Mouse (Mus musculus): Measurements from ENCODE around the gene Prr19.

The Prr19 gene

DNA sequence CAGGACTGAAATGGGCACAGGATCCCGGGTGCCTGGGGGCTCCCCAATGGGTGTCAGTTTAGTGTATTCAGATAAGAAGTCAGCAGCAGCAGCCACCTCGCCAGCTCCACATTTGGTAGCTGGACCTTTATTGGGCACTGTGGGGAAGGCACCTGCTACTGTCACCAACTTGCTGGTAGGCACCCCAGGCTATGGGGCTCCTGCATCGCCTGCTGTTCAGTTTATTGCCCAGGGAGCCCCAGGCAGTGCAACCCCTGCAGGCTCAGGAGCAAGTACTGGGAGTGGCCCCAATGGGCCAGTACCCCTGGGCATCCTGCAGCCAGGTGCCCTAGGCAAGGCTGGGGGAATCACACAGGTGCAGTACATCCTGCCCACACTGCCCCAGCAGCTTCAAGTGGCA lies 12.5 kb upstream of the Prr19 start:
- in situ Hi-C loops (cut with MboI, MseI): loop anchor here in 1 of 2 experiments (10.0 kb wide), 1 partner anchor 64 kb away; the partner anchor contains the start of genes Dedd2 and Zfp526

DNA sequence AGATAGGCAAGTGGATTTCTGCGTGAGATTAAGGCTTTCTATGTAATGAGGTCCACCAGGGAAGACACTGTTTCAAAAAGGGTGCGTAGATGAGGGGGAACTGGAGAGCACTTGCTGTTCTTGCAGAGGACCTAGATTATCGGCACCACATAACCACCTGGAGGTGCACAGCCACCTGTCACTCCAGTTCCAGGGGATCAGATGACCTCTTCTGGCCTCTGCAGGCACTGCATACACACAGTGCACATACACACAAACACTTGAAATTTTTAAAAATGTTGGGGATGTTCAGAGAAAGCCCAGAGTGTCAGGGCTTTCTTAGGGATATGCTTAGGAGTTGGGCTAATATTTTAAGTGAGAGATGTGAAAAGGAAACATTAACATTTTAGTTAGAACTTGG lies 11.3 kb upstream of the Prr19 start:
- in situ Hi-C loops (cut with MboI, MseI): loop anchor here in 1 of 2 experiments (10.0 kb wide), 1 partner anchor 65 kb away; the partner anchor contains the start of genes Dedd2 and Zfp526

DNA sequence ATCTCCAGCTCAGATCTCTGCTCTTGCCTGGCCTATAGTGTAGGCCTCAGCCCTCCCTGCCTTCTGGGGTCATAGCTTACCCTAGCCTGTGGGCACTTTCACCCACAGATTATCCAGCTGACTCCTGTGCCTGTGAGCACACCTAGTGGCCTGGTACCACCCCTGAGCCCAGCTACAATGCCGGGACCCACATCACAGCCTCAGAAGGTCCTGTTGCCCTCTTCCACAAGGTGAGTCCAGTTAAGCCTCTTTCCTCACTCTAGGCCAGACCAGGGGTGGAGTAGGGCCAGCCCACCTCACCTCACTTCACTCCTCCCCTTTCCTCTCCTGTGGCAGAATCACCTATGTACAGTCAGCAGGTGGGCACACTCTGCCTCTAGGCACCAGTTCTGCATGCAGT lies 10.7 kb upstream of the Prr19 start:
- in situ Hi-C loops (cut with MboI, MseI): no loop called here

DNA sequence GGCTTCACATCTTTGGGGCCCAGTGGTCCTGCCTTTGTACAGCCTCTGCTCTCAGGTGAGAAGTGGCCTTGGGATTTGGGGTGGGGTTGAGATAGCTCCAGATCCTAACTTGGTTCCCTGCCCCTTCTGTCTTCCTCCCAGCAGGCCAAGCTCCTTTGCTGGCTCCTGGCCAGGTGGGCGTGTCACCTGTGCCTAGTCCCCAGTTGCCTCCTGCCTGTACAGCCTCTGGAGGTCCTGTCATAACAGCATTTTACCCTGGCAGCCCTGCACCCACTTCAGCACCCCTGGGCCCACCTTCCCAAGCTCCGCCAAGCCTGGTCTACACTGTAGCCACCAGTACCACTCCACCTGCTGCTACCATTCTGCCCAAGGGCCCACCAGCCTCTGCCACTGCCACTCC lies 10.3 kb upstream of the Prr19 start:
- in situ Hi-C loops (cut with MboI, MseI): no loop called here

DNA sequence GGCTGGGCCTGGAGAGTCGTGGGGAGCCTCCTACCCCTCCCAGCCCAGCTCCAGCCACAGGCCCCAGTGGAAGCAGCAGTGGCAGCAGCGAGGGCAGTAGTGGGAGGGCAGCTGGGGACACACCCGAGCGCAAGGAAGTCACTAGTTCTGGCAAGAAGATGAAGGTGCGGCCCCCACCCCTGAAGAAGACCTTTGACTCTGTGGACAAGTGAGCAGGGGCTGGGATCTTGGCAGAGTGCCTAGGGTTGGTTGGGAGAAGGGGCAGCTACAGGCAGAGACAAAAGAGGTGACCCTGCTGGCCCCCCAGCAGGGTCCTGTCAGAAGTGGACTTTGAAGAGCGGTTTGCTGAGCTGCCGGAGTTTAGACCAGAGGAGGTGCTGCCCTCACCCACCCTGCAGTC lies 9.1 kb upstream of the Prr19 start:
- in situ Hi-C loops (cut with MboI, MseI): no loop called here

DNA sequence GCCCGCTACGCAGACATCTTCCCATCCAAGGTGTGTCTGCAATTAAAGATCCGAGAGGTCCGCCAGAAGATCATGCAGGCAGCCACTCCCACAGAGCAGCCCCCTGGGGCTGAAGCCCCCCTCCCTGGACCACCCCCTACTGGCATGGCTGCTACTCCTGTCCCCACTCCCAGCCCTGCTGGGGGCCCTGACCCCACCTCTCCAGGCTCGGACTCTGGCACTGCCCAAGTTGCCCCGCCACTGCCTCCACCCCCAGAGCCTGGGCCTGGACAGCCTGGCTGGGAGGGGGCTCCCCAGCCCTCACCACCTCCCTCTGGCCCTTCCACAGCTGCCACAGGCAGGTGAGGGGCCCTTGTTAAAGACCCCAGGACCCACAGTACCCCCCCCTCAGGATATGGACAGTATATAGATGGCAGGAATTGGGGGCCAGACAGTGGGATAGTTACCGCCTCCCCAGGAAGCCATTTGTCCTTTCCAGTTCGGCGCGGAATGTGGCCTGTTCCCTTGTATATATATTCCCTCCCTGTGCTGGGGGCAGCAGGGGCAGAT lies 7.9 kb upstream of the Prr19 start:
- in situ Hi-C loops (cut with MboI, MseI): no loop called here

DNA sequence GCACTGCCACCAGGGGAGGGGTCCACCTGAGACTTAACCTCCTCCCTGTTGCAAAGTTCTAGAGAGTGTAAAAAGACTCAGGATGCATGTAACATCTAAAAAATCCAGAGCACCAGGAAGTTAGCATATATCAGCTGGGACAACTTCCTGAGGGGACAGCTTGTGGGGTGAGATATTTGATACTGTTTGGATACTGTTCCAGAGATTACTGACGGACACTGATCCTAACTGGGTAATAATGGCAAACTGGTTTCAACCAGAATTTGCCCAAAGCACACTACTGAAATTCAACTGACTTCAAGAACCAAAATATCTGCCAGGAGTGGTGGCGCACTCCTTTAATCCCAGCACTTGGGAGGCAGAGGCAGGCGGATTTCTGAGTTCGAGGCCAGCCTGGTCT lies 6.7 kb upstream of the Prr19 start:
- in situ Hi-C loops (cut with MboI, MseI): no loop called here

DNA sequence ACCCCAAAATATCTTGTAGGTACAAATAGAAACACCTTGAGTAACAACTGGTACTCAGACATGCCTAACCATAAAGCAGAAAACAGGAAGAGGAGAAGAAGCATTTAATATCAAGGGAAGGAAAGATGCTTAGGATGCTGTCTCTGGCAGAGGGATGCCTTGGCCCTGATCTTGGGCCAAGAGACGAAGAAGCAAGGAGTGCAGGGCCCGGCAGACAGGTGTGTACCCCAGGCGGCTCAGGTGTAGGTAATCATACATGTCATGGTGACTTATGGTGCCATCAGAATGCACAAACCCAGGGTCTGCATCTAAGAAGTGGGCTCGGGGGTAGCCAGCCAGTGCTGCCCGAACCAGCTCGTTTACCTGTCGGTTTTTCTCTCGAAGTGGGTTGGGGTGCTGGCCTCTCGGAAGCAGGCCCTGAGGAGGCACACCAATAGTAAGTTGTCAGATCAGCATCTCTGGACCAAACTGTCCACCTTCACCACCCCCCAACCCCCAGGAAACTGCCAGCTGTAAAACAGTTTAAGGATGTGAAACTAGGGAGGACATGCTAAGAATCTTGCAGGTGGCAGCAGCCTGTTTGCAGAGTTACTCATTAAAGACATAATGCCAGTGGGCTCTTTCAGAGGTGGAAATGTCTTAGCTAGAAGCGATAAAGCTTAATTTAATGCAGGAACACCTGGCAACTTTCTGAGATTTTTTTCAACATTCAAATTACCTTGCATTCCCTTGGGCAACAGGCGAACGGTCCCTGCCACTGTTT lies 6.1 kb upstream of the Prr19 start:
- in situ Hi-C loops (cut with MboI, MseI): no loop called here

DNA sequence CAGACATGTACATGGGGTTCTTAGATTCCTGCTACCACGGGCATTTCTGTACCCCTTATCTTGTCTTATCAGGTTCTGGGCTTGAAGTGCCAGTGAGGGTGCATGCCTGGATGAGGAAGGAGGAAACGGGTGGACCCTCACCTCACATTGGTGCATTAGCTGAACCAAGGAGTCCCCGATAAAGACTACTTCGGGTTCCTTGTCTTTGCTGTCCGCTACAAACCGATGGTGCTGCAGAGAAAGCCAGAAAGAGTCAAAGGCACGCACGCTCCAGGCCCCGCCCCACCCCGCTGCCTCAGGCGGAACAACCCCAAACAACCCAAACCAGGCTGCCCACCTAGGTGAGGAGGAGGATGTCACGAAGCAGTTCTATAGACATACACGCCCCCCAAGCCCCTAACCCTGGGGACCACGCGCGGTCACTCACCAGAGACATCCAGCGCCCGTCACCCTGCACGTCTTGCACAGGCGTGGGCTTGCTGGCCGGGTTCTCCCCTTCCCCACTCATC lies 4.2 kb upstream of the Prr19 start:
- in situ Hi-C loops (cut with MboI, MseI): no loop called here

DNA sequence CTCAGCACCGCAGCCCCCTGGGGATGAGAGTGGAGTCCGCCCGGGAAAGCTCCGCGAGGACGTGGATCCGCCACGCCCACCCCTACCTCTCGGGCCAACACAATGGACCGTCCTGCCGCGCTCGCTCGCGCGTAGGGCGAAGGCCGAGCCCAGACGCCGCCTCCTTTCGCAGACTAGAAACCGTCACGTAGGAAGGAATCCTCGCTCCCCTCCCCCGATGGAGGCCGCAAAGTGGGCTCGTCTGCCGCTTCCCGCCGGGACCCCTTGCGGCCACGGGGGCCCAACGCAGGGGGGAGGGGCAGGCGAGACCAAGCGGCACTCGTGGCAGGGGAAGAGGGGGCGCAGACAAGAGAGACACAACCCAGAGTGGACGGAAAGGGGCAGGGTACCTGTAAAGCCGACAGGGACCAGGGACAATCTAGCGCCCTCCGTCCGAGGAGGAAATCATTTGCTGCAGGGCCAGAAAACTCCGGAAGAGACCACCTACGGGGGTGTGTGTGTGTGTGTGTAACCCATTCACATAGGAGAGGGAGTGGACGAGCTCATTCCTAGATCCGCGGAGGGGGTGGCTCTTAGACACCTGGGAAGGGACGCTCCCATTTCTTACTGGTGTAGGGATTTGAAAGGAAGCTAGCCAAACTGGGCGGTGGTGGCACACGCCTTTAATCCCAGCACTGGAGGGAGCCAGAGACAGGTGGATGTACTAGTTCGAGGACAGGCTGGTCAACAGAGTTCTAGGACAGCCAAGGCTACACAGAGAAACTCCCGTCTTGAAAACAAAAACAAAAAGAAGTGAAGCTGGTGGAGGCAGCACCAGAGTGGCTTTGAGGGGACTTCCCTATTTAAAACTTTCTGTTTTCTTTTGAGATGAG lies 3.5 kb upstream of the Prr19 start, which contains the start of gene Pafah1b3:
TSS of gene Pafah1b3 (minus strand) at position 533 of the 872 bp plus-strand sequence.
- in situ Hi-C loops (cut with MboI, MseI): no loop called here

DNA sequence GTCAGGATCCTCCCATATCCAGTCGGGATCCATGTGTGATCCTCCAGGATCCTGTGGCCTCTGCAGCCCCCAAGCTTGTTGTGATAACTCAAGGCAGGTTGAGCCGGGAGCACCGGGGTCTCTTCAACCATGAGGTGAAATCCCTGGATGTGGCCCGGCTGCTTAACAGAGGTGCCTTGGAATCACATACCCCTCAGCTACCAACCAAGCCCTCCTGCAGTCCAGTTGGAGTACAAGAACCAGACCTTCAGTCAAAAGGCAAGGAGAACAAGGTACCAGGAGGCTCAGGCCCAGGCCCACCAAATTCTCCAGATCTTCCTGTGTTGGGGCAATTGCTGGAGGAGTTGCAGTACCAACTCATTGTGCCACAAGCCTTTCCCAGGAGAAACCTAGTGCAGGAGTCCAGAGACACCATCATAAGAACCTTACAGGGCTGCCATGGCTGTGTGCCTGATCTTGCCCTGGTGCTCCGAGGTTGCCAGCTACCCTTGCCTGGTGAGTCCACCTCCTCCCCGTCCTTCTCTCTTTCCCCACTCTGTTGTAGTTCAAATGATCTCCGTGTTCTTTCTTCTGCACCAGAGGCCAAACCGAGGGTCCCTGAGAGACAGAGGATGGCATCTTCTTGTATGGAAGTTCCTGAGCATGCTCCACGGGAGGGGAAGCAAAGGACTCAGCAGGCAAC lies 1.9 kb downstream of the Prr19 start:
- in situ Hi-C loops (cut with MboI, MseI): no loop called here

DNA sequence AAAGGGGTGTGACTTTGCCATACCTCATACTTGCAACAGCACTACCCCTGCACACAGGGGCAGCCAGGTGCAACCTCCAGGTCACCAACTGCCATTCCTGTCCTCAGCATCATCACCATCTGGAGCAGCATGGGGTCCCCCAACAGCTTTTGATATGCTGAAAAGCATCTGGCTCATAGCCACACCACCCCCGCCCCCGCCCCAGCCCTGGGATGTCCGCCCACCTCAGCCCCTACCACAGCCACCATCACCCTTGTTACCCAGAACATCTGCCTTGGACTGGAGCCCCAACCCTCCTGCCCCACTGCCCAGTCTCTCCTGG lies 2.4 kb downstream of the Prr19 start:
- in situ Hi-C loops (cut with MboI, MseI): no loop called here

DNA sequence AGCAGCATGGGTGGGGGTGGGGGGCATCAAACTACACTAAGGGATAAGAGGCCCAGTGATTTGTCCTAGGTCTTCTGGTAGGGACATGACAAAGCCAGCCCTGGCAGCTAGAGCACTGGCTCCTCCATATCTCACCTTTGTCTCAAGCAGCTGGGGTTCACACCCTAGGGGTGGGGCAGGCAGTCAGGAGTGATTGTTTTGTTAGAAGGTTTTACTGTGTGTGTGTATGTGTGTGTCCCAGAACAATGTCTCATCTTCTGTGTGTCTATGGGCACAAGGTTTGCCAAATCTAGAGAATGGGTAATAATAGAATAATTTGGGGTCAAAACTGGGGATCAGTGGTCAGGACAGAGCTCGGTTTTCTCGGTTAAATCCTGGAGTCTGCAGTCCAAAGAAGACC lies 4.3 kb downstream of the Prr19 start:
- in situ Hi-C loops (cut with MboI, MseI): no loop called here

DNA sequence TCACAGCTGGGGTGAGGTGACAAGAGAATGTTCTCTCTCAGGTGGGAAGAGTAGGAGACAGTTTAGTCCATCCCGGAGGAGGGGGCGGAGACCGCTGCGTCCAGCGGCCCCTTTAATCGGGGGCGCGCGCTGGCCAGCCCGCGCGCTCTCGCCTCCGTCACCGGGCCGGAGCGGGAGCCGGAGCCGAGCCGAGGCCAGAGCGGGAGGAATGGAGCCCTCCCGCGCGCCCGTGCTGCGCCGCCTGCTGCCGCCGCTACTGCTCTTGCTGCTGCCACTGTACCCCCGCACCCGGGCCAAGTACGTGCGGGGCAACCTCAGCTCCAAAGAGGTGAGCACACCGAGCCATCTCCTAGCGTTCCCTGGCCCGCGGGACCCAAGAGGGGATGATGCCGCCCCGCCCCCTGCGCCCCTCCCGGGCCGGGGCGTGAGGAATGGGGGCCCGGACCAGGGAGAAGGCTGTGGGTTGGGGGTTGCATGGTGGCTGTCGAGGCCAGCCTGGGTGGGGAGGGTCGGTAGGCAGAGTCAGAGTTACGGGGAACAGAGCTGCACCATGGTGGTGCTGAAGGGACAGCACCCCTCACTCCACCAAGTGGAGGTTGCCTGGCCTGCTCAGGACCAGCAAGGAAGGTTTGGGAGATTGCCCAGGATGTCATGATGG lies 4.9 kb downstream of the Prr19 start, which contains the start of gene Tmem145:
TSS of gene Tmem145 (plus strand) at position 151 of the 658 bp plus-strand sequence.
- in situ Hi-C loops (cut with MboI, MseI): no loop called here

DNA sequence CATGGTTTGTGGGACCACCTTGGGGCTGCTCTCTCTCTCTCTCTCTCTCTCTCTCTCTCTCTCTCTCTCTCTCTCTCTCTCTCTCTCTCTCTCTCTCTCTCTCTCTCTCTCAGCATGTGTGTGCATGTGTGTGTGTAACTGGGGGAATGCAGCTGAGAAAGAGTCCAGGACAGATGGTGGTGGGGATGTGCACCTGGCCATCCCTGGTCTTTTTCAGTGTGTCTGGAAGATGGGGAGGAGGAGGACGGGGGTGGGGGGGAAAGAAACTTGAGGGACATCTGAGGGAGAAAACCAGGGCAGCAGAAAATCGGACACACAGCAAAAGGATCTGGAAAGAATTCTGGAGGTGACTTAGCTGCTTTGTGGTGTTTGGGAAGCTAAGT lies 5.4 kb downstream of the Prr19 start:
- in situ Hi-C loops (cut with MboI, MseI): no loop called here

DNA sequence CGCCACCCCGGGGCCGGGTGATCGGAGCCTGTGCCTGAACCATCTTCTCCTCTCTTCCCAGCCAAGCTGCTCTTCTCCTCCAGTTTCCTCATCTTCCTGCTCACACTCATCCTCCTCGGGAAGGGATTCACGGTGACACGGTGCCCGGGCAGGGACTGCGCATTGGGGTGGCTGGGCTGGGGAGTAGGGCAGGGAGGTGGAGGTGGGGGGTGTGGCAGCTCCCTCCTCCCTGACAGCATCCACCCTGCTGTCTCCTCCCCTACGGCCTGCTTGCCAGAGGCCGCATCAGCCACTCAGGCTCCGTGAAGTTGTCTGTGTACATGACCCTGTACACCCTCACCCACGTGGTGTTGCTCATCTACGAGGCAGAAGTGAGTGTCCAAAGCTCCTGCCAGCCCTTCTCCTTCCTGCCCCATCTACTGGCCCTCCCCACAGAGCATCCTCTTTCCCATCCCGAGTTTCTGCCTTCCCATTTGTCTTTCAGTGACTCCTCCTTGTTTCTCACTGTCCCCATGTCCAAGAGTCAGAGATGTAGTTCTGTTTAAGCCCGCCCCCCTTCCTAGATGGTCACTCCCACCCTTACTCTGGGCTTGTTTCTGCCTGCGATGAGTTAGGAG lies 7.6 kb downstream of the Prr19 start:
- in situ Hi-C loops (cut with MboI, MseI): no loop called here

DNA sequence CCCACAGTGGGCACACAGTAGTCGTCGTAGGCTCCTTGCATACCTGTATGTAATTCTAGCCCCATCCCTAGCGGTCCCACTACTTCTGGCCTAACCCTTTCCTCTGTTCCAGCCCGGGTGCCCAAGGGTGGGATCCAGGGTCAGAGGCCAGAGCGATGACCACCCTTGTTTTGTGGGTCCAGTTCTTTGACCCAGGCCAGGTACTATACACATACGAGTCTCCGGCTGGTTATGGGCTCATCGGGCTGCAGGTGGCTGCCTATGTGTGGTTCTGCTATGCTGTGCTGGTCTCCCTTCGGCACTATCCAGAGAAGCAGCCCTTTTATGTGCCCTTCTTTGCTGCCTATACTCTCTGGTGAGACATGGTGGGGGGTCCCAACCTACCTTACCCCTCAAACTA lies 8.2 kb downstream of the Prr19 start:
- in situ Hi-C loops (cut with MboI, MseI): no loop called here

DNA sequence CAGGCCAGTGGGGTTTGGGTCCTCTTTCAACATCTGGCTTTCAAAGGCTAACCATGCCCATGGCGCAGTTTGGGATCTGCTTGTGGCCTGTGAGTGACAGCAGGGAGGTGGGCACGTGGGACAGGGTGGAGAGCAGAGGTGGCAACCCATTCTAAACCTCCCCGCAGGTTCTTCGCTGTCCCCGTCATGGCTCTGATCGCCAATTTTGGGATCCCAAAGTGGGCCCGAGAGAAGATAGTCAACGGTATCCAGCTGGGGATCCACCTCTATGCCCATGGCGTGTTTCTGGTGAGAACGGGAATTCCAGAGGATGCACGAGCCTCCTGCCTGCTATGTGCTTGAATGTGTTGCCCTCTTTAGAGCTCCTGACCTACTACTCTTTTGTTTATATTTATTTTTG lies 10.0 kb downstream of the Prr19 start:
- in situ Hi-C loops (cut with MboI, MseI): no loop called here

DNA sequence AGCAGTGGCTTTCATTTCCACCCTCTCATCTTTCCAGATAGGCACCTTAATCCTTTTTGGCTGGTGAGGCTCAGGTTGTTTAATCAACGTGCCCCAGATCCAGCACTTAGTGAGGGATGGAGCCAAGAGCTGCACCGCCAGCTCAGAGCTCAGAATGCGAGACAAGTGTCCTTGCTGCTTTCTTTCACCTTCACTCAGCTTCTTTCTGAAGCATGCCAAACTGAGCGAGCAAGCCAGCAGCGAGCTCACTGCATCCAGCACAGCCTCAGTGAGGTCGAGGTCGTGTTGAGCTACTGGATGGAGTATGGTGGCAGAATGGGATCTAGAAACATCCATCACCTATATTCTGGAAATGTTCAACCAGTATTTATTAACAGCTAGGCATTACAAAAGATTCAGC lies 12.1 kb downstream of the Prr19 start:
- in situ Hi-C loops (cut with MboI, MseI): no loop called here

DNA sequence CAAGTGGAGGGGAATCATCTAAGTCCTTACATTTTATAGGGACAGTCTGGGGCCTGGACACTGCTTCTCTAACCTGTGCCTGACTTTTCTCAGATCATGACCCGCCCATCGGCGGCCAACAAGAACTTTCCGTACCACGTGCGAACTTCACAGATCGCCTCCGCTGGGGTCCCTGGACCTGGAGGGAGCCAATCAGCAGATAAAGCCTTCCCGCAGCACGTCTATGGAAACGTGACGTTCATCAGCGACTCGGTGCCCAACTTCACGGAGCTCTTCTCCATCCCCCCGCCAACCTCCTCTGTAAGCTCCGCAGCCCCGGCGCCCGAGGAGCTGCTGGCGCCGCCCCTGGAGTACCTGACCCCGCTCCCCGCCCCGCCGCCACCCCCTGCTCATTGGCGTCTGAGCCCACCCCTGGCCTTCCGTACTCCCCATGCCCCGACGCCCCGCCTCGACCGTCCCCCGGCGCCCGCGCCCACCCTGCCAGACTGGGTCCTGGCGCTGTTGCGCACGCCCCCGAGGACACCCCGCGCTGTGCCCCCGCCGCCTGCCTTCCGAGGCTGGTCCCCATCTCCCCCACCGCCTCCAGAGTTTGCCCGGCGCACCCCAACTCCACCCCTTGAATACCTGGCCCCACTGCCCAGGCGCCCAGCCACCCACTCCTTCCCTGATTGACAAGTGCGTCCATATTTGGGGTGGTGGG lies 13.5 kb downstream of the Prr19 start:
- in situ Hi-C loops (cut with MboI, MseI): loop anchor here in 1 of 2 experiments (5.0 kb wide), 1 partner anchor 78 kb away; no protein-coding TSS in a partner anchor
